Mouse (Mus musculus): ENCODE data around the gene Rsbn1. TPM values are rescaled to one million over a fixed set of nuclear protein-coding genes. Genes with fewer than 3 reads are reported as not detected.

Gene Rsbn1
- total RNA-seq (2021), result 1 to 10 TPM; 8.6 to 9.0 TPM

DNA sequence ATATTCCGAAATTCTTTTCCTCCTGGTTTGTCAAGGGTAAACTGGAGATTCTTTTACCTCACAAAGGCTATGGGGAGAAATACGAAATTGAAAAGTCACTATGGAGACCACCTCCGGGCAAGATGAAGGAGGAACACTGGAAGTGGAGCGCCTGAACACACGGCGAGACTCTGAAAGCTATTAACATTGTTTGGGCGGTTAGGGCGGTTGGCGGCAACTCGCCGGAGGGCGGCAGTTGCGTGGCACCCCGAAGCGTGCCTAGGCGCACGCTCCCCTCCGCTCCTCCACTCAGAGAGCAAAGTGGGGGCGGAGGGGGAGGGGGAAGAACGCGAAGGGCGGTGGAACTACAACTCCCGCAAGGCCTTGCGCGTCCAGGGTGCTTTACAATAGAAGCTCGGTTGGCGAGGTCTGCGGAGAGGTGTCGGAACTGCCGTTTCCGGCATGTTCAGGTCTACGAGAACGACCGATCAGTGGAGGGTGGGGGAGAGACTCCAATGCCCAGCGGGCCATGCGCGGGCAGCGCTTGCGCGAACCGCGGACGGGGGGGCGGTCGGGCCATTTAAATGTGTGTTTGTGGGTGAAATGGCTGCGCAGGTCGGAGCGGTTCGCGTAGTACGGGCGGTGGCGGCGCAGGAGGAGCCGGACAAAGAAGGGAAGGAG, at the start of gene Rsbn1:
Gene Rsbn1, plus strand, starts transcription at position 111 of the 660 bp plus-strand sequence.
- intact Hi-C loops (cut with DNase I), result loop anchor here (1.0 to 10.0 kb wide), 2 partner anchors 54 to 311 kb away; partner anchors contain the start of genes Magi3 and Phtf1
- peak; percentile 92 to 93 for DNase-seq

DNA sequence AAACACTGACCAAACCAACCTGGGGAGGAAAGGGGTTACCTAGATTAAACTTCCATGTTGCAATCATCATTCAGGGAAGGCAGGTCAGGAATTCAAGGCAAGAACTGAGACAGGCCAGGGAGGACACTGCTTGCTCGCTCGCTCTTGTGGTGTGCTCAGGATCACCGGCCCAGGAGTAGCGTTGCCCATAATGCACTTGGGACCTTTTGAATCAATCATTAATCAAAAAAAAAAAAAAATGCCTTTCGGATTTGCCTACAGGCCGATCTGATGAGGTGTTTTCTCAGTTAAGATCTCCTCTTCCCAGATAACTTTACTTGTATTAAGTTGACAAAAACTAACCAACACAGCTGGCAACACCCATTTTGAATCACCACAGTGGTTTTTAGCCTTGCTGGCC, 49.7 kb upstream of the Rsbn1 start:
- intact Hi-C loops (cut with DNase I), result no loop called here
- DNase-seq, result no peak

DNA sequence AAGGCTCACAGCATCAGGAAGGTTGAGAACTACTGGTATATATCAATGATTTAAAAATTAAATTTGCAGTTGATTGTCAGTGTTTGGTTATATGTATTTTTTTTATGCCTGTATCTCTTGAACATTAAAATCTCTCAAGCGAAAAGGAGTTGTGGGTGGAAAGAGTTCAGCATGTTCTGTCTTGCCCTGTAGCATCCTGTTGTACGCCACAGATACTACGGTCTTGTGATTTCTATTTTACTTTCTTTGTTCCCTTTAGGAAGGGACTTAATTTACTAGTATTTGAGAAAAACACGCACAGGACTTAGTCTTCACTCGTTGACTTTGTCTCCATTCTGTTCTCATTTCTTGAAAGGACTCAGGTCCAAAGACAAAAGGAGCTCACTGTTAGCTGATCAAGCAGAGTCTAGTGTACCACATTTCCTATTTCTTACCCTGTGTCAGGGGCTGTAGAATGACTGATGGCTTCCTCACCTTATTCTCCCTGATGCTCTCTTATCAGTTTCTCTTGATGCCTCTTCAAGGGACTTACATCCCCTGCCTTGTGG, 46.4 kb upstream of the Rsbn1 start:
- intact Hi-C loops (cut with DNase I), result no loop called here
- no peak for DNase-seq

DNA sequence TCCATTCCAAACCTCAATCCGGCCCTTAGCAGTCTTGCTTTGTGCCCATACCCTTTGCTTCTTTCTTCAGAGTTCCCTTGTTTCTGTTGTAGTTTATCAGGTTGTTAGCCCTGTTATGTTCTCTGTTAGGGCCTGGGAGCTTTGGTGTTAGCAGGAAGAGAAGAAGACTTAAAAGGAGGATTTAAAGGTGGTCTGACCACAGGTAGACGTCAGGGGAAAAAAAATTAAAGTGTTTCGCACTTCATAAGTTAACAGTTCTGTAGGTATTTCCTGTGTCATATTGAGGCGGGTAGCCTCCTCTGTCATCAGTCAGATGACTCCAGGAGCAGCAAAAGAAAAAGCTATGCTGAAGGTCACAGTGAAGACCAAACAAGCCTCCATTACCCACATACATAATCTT, 45.9 kb upstream of the Rsbn1 start:
- no peak for DNase-seq
- intact Hi-C loops (cut with DNase I), result no loop called here

DNA sequence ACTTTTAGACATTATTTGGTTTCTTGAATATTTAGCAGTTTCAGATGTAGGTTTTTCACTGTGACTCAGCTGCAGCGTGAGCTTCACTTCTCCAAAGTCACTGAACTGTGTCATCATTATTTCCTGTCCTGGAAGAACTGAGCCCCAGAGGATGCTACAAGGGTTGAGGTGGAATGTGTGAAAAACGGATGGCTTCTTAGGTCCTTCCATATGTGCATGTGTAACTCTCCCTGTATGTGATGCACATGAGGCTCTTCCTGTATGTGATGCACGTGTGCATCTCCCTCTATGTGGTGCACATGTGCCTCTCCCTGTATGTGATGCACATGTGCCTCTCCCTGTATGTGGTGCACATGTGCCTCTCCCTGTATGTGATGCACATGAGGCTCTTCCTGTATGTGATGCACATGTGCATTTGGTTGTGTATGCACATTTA, 41.2 kb upstream of the Rsbn1 start:
- intact Hi-C loops (cut with DNase I), result no loop called here
- DNase-seq, result no peak

DNA sequence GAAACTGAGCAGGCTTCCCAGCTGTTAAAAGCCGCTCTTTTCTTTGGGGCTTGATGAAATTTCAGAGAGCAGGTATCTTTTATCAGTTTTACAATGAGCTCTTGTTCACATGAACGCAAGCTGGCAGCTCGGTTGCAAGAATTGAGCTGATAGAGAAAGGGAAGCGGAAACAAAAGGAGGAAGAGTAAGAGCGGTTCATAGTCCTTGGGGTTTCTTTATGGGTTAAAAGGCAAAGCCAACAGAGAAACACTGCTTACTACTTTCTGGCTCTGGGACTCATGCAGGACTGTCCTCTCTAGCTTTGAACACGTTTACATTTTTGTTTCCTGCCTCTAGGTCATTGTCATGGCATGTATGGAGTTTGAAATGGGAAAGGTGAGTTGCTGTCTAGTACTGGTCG, 39.6 kb upstream of the Rsbn1 start:
- no peak for DNase-seq
- intact Hi-C loops (cut with DNase I), result no loop called here

DNA sequence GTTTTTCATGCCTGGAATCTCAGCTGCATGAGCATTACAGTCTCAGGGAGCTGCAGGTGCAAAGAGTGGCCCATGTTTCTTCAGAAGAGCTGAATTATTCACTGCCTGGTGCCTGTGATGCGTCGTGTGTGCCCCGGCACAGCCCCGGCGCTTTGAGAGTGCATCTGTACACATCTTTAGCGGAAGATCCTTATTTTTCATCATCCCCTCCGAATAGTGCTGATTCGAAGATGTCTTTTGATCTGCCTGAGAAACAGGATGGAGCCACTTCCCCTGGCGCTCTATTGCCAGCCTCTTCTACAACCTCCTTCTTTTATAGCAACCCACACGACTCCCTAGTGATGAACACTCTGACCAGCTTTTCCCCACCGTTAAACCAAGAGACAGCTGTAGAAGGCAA, 28.0 kb upstream of the Rsbn1 start:
- no peak for DNase-seq
- intact Hi-C loops (cut with DNase I), result loop anchor here (2.0 to 5.0 kb wide), 5 partner anchors 34 to 493 kb away; no protein-coding TSS in a partner anchor

DNA sequence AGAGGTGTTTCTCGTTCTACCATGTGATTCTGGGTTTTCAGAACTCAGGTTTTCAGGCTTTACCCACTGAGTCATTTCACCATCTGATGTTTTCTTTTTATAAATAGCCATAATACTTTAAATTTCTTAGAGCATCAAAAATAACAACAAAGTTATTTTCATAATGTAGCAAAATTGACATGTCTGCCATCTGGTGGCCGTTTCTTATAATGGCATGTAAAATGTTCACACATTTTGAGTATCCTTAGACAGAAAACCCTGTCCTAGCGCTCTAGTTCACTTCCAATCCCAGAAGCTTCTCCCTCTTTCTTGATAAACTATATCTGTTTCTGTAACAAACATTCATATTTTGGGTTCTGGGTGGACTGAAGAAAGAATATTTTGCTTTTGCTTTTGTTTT, 26.3 kb upstream of the Rsbn1 start:
- intact Hi-C loops (cut with DNase I), result loop anchor here (2.0 to 5.0 kb wide), 5 partner anchors 35 to 495 kb away; no protein-coding TSS in a partner anchor

DNA sequence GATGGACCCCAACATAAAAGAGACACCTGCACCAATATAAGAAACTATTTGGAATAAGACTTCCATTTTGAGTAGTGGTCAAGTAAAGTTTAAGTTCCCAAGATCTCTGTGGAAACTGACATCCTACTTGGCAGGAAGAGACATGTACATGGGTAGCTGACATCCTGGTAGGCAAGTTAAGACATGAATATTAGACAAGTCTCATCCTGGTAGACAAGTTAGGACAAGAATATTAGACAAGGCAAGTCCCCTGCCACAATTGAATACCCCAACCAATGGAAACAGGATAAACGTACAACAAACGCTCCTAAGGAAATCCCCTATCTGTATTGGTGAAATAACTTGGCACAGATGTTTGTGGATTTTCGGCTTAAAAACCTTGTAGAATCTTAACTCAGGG, 20.5 kb upstream of the Rsbn1 start:
- DNase-seq, result no peak
- intact Hi-C loops (cut with DNase I), result no loop called here

More for the DNA sequence above, 26.3 kb upstream of the Rsbn1 start:
- peak; percentile 35 to 39 for DNase-seq

DNA sequence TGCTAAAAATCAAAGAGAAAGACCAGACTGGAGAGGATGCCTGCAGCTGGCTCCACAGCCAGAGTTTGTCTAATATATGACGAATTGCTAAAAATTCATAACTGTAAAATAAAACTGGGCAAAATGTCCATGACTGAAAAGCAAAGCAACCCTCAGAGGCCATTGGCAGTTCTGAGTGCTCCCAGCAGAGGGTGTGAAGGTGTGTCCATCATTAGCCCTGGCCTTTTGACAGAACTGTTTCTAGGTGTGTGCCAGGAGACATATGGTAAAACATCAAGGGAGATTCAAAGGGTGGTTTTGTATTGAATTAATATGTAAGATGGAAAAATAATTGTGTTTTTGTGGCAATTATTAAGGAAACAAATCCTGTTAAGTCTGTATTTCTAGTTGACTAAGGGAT, 9.2 kb upstream of the Rsbn1 start:
- peak; percentile 42 to 56 for DNase-seq
- intact Hi-C loops (cut with DNase I), result loop anchor here (5.0 kb wide), 1 partner anchor 538 kb away; no protein-coding TSS in a partner anchor

DNA sequence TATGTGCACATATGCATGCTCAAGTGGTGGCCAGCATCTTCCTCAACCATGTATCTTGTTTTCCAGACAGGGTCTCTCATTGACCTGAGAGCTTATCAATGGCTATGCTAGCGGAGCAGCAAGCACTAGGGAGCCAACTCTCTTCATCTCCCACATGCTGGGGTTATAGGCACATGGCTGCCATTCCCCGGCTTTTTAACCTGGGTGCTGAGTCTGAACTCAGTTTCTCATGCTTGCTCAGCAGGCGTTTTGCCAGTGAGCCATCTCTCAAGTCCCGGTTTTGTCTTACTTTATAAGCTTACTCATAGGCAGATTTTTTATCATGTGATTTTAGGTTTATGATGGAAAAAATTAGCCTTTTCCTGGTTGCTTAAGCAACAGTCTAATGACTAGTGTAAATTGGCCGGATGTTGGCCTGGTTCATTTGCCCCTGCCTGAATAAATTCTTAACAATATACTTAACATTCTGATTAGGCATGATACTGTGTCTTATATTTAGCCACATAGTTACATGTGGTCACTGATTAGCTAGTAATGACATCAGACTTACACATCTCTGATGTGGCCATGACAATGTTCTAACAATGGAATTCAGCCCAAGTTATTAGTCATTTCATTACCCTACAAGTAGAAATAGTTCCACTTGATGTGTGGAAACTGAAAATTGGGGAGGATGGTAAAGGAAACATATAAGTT, 6.4 kb upstream of the Rsbn1 start:
- intact Hi-C loops (cut with DNase I), result no loop called here

DNA sequence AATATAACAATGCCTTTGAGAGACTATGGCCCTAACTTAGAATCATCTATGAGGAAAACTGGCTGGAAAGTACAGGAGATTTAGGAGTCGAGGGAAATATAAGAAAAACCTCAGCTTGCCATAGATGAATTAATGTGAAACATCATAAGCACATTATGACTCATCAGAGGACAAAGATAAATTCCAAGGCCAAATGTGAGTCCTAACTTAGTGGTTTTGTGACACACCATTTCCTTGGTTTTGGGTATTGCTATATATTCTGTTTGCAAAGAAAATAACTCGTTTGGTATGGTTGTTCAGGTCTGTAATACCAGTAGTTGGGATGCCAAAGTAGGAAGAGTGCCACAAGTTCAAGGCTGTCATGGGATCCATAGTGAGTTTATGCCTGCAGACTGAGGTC, 5.1 kb upstream of the Rsbn1 start:
- intact Hi-C loops (cut with DNase I), result no loop called here
- no peak for DNase-seq

More for the DNA sequence above, 6.4 kb upstream of the Rsbn1 start:
- DNase-seq, result no peak

DNA sequence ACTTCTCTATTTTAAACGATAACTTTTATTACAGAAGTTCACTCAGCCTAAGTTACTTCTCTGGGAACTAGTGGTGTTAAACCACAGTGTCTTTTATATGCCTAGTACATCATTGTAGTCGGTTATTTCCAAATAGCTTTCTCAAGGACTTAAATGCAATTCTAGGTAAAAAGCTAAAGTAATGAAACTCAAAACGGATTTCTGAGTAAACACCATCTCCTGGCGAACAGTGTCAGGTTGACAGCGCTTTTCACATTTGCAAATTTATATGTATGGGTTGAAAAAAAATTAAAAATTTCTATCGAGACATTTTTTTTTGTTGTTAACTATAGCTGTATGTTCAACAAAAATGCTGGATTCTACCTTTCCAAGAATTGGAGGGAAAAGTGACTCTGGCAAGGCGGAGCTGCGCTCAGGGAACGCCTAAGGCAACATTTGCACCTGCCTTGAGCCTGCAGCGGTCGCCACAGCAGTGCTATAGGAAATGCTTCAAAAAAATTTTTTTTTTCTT, 414 bp upstream of the Rsbn1 start:
- peak; percentile 7 to 17 for DNase-seq

DNA sequence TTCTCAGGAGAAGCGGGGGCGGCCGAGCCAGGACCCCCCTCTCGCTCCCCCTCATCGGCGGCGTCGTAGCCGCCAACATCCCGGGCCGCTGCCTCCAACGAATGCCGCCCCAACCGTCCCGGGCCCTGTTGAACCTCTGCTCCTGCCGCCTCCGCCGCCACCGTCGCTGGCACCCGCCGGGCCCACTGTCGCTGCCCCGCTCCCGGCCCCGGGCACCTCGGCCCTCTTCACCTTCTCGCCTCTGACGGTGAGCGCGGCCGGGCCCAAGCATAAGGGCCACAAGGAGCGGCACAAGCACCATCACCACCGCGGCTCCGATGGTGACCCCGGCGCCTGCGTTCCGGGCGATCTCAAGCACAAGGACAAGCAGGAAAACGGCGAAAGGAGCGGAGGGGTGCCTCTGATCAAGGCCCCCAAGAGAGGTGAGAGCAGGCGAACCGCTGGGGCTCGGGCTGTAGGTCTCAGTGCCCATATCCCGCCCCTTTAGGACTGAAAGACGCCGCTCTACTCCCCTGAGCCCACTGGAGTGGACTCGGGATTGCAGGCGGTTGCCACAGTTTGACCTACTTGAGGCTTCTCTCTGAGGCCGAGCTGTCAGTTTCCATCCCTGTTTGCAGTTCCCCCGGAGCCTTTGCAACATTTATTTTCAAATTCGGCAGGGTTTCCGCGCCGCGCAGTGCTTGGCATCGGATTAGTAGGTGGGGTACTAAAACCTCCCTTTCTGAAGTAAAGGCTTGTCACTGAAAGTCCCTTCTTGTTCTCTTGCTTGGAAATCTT, 1.0 kb downstream of the Rsbn1 start:
- intact Hi-C loops (cut with DNase I), result loop anchor here (1.0 to 10.0 kb wide), 2 partner anchors 53 to 310 kb away; partner anchors contain the start of genes Magi3 and Phtf1
- no peak for DNase-seq

More for the DNA sequence above, 414 bp upstream of the Rsbn1 start:
- intact Hi-C loops (cut with DNase I), result loop anchor here (10.0 kb wide), 1 partner anchor 311 kb away; the partner anchor contains the start of gene Magi3

DNA sequence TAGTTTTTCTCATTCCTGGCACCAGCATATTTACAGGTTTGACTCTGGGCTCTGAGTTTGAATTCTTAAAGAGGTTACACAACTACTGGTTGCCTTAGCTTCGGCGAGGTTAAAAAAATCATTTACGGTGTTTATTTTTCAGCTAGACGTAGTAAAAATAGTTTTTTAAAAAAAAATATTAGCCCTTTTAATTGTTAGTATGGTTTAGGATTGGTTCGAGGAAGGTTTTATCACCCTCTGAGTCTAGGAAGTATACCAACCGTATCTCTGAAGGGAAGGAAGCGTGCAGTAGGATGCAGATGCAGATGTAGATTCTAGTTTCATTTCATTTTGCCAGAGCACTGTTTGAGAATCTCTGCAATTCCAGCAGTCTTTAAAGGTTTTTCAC, 1.6 kb downstream of the Rsbn1 start:
- intact Hi-C loops (cut with DNase I), result loop anchor here (10.0 kb wide), 1 partner anchor 309 kb away; the partner anchor contains the start of gene Magi3
- no peak for DNase-seq

DNA sequence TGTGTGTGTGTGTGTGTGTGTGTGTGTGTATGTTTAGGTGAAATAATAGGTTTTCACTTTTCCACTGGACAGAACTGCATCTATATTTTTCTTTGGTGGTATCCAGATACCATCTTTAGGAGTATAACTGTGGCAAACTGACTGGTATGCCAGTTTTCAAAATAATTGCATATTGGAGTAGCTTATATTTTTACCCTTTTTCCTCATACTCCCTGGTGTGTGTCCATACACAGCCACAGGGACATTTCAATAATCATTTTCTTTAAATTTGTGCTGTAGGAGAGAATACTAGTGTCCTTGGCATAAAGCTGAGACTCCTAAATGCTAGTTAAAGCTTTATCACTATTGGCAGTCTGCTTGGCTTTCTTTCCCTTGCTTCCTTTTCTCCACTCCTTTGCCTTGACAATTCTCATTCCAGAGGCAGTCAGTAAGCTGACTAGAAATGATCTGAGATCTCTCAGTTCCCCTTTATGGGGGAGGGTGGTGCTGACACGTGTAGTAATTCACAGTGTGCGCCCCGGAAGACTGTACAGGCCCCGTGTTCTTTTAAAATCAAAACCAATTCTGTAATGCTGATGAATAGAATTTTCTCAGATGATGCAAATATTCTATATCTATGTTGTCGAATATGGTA, 2.4 kb downstream of the Rsbn1 start:
- intact Hi-C loops (cut with DNase I), result loop anchor here (10.0 kb wide), 1 partner anchor 308 kb away; the partner anchor contains the start of gene Magi3
- no peak for DNase-seq

DNA sequence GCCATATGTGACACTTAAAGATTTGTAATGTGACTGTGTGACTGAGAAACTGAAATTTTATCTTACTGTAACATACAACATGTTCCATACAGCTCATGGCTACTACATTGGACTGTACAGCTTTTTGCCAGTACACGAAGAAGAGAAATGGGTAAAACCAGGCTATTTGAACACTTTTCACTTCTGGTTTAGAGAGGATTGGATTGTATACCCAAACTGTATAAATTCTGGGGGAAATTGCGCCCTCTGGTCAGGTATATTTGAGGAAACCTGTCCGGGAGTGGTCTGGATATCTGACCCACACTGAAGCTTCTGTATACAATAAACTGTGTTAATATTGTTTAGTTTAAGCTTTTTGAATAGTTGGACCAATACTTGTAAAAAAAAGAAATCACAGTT, 2.9 kb downstream of the Rsbn1 start:
- DNase-seq, result no peak
- intact Hi-C loops (cut with DNase I), result loop anchor here (10.0 kb wide), 1 partner anchor 308 kb away; the partner anchor contains the start of gene Magi3

DNA sequence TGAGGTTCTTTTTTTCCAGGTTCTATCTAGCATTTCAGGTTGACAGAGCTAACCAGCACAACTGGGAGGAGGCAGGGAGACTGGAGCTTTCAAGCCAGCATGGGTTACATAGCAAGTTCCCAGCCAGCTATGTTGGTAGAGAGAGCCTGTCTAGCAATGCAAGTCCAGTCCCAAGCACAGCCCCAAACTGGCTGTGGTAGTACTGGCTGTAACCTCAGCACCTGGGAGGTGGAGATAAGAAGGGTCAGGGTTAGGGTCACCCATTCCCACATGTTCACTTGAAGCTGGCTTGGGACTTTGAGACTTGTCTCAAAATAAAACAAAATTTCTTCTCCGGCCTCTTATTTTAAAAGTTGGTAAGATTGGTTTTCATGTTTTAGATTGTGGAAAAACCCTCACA, 6.2 kb downstream of the Rsbn1 start:
- DNase-seq, result no peak

DNA sequence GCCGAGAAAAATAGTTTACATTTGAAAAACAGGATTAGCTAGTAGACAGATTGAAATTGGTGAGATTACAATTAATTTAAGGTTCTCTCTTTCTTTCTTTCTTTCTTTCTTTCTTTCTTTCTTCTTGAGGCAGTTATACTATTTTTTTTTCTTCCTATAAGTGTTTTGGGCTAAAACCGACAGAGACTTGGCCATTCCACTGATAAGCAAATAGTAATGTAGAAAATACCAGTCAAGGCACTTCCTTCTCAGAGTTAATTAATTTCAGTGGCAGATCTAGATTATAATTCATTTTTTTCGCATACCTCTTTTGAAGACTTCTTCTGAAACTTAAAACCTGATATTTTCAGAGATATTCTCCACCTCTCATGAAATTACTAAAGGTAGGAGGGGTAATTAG, 11.4 kb downstream of the Rsbn1 start:
- no peak for DNase-seq
- intact Hi-C loops (cut with DNase I), result no loop called here

More for the DNA sequence above, 6.2 kb downstream of the Rsbn1 start:
- intact Hi-C loops (cut with DNase I), result no loop called here

DNA sequence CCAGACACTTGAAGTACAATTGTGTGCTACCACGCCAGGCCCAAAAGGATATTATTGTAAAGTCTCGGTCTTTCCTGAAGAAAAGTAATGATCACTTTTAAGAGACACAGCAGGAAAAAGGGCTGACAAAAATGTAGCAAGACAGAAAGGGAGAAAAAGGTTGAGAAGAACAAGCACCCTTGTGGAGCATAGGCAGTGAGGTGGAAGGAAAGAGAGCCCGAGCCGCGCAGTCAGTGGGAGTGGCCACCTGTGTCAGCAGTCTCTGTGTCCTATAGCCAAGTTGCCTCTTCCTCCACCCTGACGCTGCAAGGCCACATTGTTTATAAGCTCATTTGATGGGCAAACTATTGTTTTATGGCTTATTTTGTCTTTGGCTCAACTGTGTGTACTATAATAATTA, 13.6 kb downstream of the Rsbn1 start:
- peak; percentile 15 to 23 for DNase-seq
- intact Hi-C loops (cut with DNase I), result no loop called here
